Mouse (Mus musculus): ENCODE data around the gene Nup188.

Gene Nup188

DNA sequence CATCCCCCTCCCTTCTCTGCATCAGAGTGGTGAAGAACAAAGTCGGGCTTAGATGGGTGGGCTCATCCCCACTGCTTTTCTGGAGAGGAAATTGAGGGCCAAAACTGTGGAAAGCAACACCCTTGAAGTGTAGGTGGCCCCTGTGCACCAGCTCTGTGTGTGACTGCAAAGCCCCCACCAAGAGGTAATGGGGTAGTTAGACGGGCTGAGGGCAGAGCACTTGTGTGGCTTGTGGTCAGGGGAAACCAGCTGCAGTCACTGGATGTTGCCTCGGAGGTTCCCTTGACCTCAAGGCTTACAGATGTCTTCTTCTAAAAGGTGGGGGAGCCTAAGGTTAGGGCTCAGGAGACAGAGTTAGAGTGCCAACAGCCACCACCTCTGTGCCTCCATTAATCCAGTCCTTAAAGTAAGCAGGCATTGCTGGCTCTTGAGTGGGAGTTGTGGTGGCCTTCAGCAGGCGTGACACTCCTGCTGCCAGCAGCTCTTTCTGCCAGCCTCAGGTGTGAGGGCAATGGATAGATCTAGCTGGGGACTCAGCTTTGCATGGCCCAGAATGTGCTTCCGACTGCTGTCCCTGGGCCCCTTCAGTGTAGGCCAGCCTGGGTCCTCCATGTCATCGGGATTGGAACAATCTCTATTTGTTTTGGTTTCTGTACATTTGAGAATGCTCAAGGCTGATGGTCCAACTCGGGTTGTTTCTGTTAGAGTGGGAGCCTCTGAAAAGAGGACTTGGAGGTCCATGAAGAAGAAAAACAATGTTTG is 28.3 kb upstream of the Nup188 start:
- no peak for DNase-seq (ENCODE audit: low spot score)

DNA sequence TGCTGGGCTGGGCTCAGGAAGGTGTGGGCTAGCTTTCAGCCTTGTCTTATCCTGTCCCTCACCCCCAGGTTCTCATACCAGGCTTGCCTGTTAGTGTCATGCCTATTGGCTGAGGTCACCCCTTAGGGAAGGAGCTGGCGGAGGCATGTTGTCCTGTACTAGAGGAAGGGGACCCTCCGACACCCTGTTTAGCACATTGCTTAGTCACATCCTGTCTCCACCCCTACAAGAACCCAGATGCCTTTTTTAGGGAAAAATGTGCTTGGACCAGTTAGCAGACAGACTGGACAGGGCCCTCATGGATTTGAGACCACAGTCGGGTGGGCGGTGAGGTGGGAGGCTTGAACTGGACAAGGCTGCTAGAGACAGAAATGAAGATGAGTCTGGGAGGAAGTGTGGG is 27.6 kb upstream of the Nup188 start:
- DNase-seq (ENCODE audit: low spot score): no peak

DNA sequence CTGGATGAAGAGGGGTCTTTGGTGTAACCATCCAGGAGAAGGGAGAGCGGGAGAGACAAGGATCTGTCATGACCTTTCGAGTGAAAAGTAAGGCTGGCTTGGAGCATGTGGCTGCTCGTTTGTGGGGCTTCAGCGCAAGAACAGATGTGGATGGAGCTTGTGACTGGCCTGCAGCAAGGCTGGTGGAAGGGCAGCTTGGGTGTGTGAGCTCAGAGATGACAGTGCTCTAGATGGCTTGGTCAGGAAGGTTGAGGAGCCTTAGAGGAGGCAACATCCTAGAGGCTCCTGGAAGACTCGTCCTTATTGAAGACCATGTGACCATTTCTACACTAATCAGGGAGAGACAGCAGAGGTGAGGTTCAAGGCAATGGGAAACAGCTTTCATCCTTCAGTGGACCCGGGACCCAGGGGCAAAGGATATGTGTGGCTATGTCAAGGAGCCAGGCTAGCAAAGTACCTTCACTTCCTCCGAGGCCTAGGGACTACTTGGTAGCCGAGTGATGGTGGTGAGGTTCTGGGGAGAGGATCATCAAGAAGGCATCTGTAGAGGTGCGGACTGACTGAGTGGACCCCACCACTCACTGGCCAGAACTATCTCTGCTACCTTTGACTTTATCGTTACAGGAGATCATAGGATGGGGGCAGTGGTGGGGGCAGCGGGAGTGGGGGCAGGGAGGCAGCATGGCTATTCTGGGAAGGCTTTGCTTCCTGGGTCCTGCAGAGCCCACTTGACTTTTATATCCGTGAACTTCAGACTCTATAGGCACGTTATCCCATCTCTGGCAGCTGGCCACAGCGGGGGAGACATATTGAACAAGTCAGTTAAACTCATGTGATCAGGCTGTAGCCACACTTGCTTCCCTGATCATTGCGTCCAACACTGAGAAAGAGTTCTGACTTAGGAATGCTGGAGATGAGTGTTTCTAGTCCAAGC is 26.8 kb upstream of the Nup188 start:
- DNase-seq (ENCODE audit: low spot score): no peak

DNA sequence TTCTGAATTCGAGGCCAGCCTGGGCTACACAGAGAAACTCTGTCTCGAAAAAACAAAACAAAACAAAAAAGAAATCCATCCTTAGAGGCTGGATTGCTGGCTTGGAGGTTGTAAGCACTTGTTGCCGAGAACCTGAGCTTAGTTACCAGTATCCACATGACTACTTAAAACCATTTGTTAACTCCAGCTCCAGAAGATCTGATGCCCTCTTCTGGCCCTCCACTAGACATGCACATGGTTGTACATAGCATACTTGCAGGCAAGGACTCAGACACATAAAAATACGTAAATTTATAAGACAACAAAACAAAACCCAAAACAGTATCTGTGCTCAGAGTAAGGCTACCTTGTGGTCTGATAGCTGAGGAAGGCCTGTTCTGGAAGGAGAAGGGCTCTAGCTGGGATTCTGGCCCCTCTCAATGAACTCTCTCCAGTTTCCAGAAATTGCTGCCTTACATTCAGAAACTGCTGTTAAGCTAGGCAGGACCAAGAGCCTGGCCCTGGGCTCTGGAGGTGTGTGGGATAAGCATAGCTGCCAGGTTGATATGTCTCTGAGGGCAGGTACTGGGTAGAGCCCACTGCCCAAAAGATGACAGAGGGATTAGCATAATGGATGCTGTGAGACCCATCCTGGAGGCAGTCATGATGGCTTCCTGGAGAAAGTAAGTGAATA is 25.0 kb upstream of the Nup188 start:
- no peak for DNase-seq (ENCODE audit: low spot score)

DNA sequence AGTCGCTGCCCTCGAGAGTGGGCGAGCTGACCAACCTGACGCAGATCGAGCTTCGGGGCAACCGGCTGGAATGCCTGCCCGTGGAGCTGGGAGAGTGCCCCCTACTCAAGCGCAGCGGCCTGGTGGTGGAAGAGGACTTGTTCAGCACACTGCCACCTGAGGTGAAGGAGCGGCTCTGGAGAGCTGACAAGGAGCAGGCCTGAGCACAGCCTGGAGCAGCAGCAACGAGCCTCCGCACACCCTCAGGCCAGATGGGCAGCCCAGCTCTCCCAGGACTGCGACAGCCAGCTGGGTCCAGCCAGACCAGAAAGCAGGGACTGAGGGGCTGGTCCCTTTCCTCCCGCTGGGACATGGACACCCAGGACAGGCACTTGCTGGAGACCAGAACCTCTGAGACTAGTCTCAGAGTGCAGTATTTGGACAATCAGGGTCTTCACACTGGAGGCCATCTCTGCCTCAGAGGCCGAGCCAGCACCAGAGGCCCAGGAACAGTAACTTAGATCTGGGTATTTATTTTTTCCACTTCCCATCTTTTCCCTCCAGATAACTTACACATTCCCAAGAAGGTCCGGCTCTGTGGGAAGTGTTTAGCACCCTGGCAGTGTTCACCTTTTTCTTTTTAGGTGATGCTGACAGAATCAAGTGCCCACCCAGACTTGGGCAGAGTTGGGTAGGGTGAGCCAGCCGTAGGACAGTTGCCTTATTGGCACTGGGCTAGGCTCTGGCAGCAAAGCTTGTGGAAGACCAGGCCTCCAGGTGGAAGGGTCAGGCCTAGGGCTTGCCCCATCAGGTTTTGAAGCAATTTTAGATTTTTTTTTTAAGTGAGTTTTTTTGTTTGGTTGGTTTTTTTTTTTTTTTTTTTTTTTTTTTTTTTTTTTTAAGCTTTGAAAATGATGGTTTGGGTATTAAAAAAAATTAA is 24.0 kb upstream of the Nup188 start:
- DNase-seq (ENCODE audit: low spot score): no peak

DNA sequence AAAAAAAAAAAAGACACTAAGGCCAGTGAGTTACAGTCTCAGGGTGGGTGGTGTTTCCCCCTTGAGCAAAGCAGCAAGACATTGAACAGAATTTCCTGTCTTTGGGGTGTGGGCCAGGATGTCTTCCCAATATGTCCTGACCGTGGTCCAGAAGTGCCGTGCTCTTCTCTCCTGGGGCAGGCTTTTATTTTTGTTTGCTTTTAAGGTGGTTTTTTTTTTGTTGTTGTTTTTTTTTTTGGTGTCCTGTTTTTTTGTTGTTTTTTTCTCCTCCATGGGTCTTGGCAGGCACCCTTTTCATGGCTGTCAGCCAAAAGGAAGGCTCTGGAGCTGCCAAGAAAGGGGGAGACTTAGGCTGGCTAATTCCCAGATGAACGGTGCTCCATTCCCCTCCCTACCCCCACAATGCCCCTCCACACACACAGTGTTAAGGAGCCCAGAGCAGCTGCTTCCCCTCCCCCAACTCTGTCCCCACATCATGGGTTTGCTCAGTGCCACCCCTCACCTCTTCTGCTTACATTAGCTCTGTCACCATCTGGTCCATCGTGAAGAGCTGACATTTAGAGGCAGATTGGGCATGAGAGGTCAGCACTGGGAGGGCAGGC is 23.3 kb upstream of the Nup188 start:
- DNase-seq (ENCODE audit: low spot score): no peak

DNA sequence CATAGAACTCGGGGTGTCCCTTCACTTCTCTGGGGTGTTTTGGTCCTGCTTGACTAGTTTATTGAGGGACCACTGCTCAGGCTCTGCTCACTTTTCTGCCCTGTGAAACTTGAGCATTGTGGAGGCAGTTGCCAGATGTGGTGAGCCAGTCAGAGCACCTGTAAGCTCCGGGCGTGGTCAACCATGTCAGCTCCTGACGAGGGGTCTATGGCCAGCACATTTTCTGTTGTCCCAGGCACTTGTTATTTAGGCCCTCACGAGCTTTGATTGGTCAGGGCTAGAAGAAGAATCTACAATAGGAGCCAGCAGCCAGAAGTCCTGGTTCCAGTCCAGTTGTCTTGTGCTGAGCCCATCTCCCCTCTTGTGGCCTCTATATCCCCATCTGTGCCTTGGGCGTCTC is 22.4 kb upstream of the Nup188 start:
- DNase-seq (ENCODE audit: low spot score): no peak

DNA sequence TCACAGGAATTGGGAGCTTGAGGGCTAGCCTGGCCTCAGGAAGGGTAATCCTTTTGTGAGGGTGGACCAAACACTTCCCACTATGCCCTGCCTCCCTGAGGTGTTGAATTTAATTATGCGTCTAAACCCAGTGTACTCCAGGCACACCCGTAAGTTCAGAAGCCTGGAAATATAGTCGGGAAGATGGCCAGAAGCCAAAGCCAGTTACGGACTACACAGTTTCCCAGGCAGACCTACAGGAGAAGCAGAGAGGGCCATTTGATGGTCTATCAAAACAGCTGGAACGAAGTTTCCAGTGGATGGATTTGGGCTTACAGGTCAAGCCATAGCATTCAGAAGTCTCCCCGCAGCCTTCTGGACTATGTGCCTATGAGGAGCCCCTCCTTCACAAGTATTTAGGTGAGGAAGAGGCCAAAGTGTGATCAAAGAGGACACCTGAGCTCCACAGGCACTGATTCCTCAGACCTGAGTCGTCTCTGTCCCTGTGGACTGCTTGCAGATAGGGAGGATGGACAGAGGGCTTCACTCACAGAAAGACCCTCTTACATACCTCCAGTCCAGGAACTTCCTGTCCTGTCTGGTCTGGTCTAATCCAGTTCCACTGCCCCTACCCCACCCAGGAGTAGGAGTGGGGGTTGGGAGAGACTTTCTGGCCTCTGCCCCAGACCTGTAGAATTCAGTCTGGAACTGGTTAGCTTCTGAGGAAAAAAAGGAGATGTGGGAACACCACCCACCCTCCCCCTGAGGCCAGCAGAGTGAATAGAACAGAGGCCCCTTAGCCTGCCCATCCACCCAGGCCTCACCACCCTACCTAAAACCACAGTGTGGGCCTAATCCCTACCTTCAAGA is 21.3 kb upstream of the Nup188 start:
- no peak for DNase-seq (ENCODE audit: low spot score)

DNA sequence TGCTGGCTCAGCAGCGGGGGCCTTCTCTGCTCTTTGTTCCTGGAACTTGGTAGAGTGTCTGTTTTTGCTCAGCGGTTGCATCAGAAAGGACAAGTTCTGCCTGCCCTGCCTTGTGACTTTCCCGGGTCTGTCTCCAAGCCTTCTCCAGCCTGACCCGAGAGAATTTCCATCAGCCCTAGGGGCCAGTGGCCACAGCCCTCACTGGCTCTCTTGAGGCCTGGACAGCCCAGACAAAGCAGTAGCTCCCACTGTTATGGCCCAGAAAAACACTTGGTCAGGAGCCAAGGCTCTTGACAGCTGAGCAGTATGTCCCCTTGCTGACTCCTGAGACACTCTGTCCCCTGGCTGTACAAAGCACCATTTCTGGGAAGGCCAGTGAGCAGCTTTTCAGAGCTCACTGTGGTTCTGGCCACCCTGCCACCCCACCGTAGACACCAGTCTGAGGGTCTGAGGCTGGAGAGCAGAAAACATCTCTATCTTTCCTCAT is 20.4 kb upstream of the Nup188 start, which contains the start of gene Phyhd1:
TSS of gene Phyhd1 (plus strand) at position 437 of the 487 bp plus-strand sequence.
- DNase-seq (ENCODE audit: low spot score): no peak

DNA sequence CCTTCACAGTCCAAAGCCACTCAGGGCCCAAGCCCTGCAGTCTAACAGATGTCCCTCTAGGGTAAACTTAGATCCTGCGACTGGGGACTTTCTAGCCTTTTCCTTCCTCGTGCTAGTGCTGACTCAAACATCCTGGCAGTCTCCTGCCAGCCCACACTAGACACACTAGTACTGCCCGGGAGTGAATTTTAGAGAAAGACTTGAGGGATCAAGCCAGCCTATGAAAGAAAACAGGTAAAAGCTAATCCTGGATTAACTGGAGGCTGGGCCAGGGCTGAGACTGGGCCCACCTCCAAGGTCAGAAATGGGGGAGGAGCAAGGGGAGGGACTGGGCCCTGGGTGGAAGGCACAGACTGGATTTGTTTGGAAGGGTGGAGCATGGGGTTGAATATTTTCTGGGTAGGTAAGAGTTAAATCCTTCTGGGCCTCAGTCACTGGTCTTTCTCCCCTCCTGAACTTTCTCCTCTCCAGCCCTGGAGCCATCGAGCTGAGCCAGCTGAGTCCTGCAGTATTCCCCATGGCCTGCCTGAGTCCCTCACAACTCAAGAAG is 19.7 kb upstream of the Nup188 start:
- DNase-seq (ENCODE audit: low spot score): no peak

DNA sequence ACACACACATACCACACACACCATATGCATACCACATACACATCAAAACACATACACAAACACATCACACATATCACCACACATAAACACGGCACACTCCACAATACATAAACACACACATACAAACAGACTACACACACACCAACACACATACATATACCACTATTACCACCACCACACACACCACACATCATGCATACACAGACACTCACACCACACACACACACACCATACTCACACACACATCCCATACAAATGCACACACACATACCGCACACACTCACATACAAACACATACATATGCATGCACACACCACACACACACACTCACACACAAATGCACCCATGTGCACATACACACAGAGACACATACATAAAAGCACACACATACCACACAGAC is 18.7 kb upstream of the Nup188 start:
- DNase-seq (ENCODE audit: low spot score): no peak

DNA sequence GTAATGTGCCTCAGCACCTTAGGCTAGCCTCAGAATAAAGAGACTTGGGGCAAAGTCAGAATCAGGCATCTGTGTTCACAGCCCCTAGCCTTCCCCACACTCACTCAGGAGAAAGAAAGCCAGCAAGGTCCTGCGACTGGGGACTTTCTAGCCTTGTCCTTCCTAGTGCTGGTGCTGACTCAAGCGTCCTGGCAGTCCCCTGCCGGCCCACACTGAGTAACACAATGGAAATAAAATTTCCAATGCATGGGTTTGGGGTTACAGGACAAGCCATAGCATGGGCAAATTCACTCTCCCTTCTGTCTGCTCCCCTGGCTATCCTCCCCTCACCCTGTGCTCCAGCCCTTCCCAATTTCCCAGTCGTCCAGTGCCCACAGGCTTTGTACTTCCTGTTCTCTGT is 17.8 kb upstream of the Nup188 start:
- DNase-seq (ENCODE audit: low spot score): no peak

DNA sequence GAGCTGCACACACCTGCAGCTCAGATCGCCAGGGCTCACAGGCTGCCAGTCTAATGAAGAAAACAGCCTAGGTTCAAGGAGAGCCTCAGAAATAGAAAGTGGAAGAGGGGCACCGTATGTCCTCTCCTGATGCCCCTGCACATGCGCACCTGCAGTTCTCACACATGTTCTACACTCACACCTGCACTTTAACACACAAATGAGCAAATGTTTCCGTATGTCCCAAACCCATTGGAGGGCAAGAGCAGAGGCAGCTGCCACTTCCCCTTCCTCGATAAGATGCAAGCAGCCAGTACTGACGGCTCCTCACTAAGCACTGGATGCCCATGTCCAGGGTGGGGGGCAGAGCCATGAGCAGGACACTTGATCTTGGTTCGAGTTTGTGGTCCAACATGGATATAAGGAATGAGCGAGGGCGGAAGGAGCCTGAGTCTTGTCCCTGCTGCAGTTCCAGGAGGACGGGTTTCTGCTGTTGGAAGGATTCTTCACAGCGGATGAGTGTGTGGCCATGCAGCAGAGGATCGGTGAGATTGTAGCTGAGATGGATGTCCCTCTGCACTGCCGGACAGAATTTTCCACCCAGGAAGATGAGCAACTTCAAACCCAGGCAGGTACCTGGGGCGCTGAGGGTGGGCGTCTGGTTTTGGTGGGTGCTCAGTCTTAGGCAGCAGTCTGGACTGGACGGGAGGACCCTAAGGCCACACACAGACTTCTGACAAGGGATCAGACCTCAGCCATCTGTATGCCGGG is 16.8 kb upstream of the Nup188 start:
- no peak for DNase-seq (ENCODE audit: low spot score)

DNA sequence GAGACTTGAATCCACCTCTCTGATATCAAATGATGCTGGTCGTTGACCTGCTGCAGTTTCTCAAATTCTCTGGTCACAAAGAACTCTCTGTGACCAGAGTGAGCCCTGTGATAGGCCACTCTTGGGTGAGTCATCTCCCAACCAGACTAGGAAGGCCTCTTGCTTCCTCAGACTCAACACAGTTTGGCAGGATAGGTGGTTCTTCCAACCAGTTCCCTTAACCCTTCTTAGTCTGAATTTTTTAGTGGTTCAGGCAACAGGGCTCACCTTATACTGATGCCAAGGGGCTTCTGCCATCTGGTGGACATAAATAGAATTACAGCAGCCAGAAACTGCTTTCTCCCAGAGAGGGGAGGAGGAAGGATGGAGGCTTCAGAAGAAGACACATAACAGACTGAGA is 16.1 kb upstream of the Nup188 start:
- no peak for DNase-seq (ENCODE audit: low spot score)

DNA sequence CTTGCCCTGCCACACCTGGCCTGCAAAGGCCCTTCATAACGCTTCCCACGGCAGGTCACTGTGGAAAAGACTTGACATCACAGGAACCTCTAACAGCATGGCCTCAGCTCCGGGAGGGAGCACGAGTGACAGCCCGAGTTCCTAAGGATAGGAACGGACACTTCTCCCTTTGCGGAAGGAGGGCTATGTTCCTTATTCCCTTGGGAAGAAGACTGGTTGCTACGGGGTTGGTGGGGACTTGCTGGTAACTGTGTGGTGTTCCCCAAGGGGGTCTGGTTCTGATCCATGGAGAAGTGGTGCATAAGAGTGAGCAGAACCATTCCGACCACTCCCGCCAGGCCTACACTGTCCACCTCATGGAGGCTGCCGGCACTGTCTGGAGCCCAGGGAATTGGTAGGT is 5.5 kb upstream of the Nup188 start, which contains the start of gene Gm28038:
TSS of gene Gm28038 (plus strand) at position 301 of the 400 bp plus-strand sequence.
- DNase-seq (ENCODE audit: low spot score): no peak

DNA sequence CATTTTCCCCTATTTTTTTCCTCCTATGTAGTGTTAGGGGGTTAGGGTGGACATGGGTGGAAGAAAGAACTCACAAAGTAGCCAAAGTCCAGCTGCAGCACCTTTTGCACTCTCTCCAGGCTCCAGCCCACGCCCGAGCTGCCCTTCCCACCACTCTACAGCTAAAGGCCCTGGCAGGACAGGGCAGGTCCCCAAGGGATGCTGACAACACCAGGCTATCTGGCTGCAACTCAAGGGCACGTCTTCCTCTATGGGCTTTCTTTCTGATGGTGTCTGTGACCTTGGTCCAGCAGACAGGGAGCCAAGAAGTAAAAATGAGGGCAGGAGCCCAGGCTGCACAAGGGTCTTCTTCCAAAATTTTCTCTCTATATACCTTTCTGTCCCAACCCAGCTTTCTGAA is 4.5 kb upstream of the Nup188 start:
- no peak for DNase-seq (ENCODE audit: low spot score)

DNA sequence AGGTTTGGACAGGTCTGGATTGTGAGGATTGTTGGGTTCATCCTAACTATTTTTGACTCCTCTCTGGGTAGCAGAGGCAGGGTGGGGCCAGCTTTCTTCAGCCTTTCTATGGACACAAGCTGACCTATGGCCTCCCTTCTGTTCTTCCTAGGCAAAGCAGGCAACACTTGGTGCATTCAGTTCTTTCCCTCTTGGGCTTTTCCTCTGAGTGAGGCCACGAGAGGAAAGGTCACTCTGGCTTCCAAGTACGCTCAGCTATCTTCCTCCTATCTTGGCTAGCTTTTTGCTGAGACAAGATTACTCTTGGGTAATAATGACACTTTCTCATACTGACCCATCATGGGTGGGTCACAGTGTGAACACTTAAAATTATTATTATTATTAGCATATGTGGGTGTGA is 3.0 kb upstream of the Nup188 start:
- DNase-seq (ENCODE audit: low spot score): no peak

DNA sequence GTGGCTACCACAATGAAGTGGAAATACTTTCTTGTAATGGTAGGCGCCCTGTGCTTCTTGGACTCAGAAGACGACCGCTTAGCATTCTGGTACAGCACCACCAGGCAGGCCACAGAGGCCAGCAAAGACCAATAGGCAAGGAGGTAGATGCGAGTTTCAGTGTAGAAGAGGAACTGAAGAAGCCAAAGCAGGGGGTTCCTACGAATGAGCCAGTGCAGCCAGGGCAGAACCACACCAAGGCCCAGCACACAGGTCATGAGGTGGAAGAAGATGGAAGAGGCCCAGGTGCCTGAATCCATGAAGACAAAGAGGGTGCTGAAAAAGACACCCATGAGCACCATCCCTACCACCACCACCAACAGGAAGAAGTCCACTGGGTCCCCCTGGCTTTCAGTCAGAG is 1.2 kb upstream of the Nup188 start:
- DNase-seq (ENCODE audit: low spot score): no peak
